Mouse (Mus musculus): ENCODE results near the gene Hoxb8. TPM values are rescaled to one million over a fixed set of nuclear protein-coding genes. Genes with fewer than 3 reads are reported as not detected.

Gene Hoxb8
- polyA plus RNA-seq, 1 experiment from 2014 or later = 1.0 TPM

DNA sequence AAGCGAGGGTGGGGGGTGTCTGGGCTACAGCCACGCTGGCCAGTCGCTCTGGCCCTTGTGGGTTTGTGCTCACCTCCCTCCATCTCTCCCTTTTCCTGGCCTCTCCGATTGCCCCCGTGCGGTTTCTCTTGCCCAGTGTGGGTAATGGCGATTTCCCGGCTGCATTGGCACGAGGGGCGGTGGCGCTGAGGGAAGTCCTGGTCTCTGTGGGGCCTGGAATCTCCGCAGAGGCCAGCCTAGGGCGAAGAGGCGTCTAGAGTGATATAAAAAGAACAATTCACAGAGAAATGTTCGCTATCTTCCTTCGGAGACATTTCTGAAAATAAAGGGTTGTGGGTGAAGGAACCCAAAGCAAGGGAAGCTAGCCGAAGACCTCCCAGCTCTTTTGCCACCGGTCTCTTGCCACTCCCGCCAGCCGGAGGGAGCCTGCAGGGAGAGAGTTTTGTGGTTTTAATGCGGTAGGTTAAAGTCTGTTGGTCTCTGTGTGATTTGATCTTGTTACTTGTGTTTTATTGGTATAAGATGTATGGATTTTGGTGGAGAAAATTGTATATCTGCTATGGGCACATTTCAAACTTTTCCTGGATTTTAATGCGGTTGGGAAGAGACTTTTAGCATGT lies 11.7 kb downstream of the Hoxb8 start:
- Histone ChIP-seq H3K4me2 (replicated peaks; ENCODE audit: low read depth) (peak overlapping the region; percentile 63), H3K9ac (ENCODE audit: low read depth, low read length) (peak overlapping the region; percentile 51), H3K9me3 (ENCODE audit: control insufficient read depth) (no peaks in the 10 kb centered on the region), H3K27ac (ENCODE audit: low read depth, low read length) (peak overlapping the region; percentile 70), H3K36me3 (ENCODE audit: control insufficient read depth, insufficient read depth) (no peaks in the 10 kb centered on the region), H3K4me3 (ENCODE audit: low read depth, low read length) (peak overlapping the region; percentile 46), H3K4me1 (replicated peaks; ENCODE audit: control insufficient read depth, insufficient read depth, low read length) (no peaks in the 10 kb centered on the region), H3K27me3 (replicated peaks; ENCODE audit: control insufficient read depth, insufficient read depth, low read length) (peaks cover 75% of the 10 kb centered on the region)
- 9% methylated on average over 22 of the region's 22 CpGs for WGBS
- no peak for ATAC-seq
- TF ChIP-seq CTCF (IDR thresholded peaks at IDR 0.05; ENCODE audit: low read depth) = no peak

GRCm38 (mm10) chr11:96294245-96295091 lies 12.8 kb downstream of the Hoxb8 start:
- H3K9me3 ChIP-seq (ENCODE audit: control insufficient read depth) = no peaks in the 10 kb centered on the region
- no peak for ATAC-seq
- peak overlapping the region; percentile 63 for H3K4me2 ChIP-seq (replicated peaks; ENCODE audit: low read depth)
- H3K4me3 ChIP-seq (ENCODE audit: low read depth, low read length) = peak overlapping the region; percentile 46
- H3K27me3 ChIP-seq (replicated peaks; ENCODE audit: control insufficient read depth, insufficient read depth, low read length) = peaks cover 74% of the 10 kb centered on the region
- peak; percentile 86 for TF ChIP-seq CTCF (IDR thresholded peaks at IDR 0.05; ENCODE audit: low read depth)
- peak overlapping the region; percentile 51; the same call in 1 of the 2 replicates for H3K9ac ChIP-seq (ENCODE audit: low read depth, low read length)
- no peaks in the 10 kb centered on the region for H3K4me1 ChIP-seq (replicated peaks; ENCODE audit: control insufficient read depth, insufficient read depth, low read length)
- 1% methylated on average over 32 of the region's 32 CpGs for WGBS
- no peaks in the 10 kb centered on the region for H3K36me3 ChIP-seq (ENCODE audit: control insufficient read depth, insufficient read depth)
- H3K27ac ChIP-seq (ENCODE audit: low read depth, low read length) = no peak overlapping the region

DNA sequence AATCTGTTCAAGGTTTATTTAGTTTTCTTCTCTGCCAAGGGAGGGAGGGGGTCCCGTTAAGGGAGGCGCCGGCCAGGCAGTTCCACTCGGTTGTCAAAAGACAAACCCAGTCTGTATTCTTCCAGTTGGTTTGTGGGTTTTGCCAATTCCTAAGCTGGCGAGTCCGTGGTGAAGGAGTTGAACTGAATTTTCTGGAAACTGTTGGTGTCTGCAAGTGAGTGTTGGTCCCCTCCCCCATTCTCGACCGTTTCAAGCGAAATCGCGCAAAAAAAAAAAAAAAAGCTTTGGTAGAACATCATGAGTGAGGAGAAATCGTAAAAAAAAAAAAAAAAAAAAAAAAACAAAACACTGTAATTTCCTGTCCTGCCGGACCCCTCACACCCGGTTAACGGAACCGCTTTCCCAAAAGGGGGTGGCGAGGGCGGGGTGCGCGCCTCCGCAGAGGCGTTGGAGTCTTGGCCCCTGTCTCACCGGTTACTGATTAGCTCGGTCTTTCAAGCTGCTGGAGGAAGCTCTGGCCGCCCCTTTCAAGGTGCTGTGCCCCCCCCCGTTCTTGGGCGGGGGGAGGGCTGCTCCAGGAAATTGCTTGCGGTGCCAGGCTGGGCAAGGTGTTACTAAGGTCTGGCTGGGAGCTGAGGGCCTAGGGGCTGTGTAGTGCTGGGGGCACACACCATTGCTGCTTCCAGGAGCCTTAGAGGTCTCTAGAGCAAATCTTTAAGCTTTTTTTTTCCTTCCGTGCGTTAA lies 13.6 kb downstream of the Hoxb8 start:
- no peak overlapping the region for H3K27ac ChIP-seq (ENCODE audit: low read depth, low read length)
- ATAC-seq = 0 out of 2 replicates have a peak, but pooled peaks have one; percentile 20
- H3K9ac ChIP-seq (ENCODE audit: low read depth, low read length) = 0 out of 2 replicates have a peak overlapping the region, but pooled peaks have one; percentile 11
- H3K27me3 ChIP-seq (replicated peaks; ENCODE audit: control insufficient read depth, insufficient read depth, low read length) = peaks cover 80% of the 10 kb centered on the region
- H3K4me3 ChIP-seq (ENCODE audit: low read depth, low read length) = peak overlapping the region; percentile 46
- H3K4me1 ChIP-seq (replicated peaks; ENCODE audit: control insufficient read depth, insufficient read depth, low read length) = no peaks in the 10 kb centered on the region; the same call in 1 of the 2 replicates
- no peaks in the 10 kb centered on the region for H3K9me3 ChIP-seq (ENCODE audit: control insufficient read depth)
- TF ChIP-seq CTCF (IDR thresholded peaks at IDR 0.05; ENCODE audit: low read depth) = no peak
- WGBS = 2% methylated on average over 30 of the region's 30 CpGs
- H3K36me3 ChIP-seq (ENCODE audit: control insufficient read depth, insufficient read depth) = no peaks in the 10 kb centered on the region
- H3K4me2 ChIP-seq (replicated peaks; ENCODE audit: low read depth) = peak overlapping the region; percentile 63

GRCm38 (mm10) chr11:96296997-96297396 lies 15.3 kb downstream of the Hoxb8 start:
- no peak overlapping the region for H3K9ac ChIP-seq (ENCODE audit: low read depth, low read length)
- no peaks in the 10 kb centered on the region for H3K36me3 ChIP-seq (ENCODE audit: control insufficient read depth, insufficient read depth)
- no peaks in the 10 kb centered on the region; the same call in 1 of the 2 replicates for H3K4me1 ChIP-seq (replicated peaks; ENCODE audit: control insufficient read depth, insufficient read depth, low read length)
- no peak for ATAC-seq
- TF ChIP-seq CTCF (IDR thresholded peaks at IDR 0.05; ENCODE audit: low read depth) = peak; percentile 34
- WGBS = 42% methylated on average over 2 of the region's 2 CpGs
- no peak overlapping the region for H3K4me3 ChIP-seq (ENCODE audit: low read depth, low read length)
- no peak overlapping the region for H3K27ac ChIP-seq (ENCODE audit: low read depth, low read length)
- H3K27me3 ChIP-seq (replicated peaks; ENCODE audit: control insufficient read depth, insufficient read depth, low read length) = peaks cover 86% of the 10 kb centered on the region
- no peaks in the 10 kb centered on the region for H3K9me3 ChIP-seq (ENCODE audit: control insufficient read depth)
- H3K4me2 ChIP-seq (replicated peaks; ENCODE audit: low read depth) = peak overlapping the region; percentile 6; the same call in 1 of the 2 replicates

DNA sequence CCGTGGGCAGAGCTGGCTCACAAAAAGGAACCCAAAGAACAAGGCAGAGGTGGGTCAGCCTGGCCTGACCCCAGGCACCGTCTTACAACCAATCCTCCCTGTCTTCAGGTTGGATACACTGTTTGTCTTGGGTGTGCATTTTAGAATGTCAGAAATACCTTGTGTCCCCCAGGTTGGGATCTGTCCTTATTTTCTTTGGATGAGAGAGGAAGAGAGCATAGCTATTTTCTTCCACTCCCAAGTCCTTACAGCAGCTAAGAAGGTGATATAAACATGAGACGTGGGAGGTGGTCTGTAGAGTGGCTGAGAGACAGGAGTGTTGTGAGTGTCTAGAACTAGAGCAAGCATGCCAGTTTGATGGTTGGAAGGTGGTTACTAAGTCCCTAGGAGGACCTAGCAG lies 15.7 kb downstream of the Hoxb8 start:
- H3K36me3 ChIP-seq (ENCODE audit: control insufficient read depth, insufficient read depth) = no peaks in the 10 kb centered on the region
- H3K4me2 ChIP-seq (replicated peaks; ENCODE audit: low read depth) = no peak overlapping the region; the same call in 1 of the 2 replicates
- WGBS = 54% methylated on average over 3 of the region's 3 CpGs
- no peak overlapping the region for H3K9ac ChIP-seq (ENCODE audit: low read depth, low read length)
- H3K4me3 ChIP-seq (ENCODE audit: low read depth, low read length) = no peak overlapping the region
- H3K27me3 ChIP-seq (replicated peaks; ENCODE audit: control insufficient read depth, insufficient read depth, low read length) = peaks cover 85% of the 10 kb centered on the region
- TF ChIP-seq CTCF (IDR thresholded peaks at IDR 0.05; ENCODE audit: low read depth) = no peak
- no peaks in the 10 kb centered on the region; the same call in 1 of the 2 replicates for H3K4me1 ChIP-seq (replicated peaks; ENCODE audit: control insufficient read depth, insufficient read depth, low read length)
- no peak overlapping the region for H3K27ac ChIP-seq (ENCODE audit: low read depth, low read length)
- no peak for ATAC-seq
- H3K9me3 ChIP-seq (ENCODE audit: control insufficient read depth) = no peaks in the 10 kb centered on the region

Measured in intestine, postnatal 0 days (tissue).